10 mouse cellular contexts compared by ENCODE assay signal in the genomic region with DNA sequence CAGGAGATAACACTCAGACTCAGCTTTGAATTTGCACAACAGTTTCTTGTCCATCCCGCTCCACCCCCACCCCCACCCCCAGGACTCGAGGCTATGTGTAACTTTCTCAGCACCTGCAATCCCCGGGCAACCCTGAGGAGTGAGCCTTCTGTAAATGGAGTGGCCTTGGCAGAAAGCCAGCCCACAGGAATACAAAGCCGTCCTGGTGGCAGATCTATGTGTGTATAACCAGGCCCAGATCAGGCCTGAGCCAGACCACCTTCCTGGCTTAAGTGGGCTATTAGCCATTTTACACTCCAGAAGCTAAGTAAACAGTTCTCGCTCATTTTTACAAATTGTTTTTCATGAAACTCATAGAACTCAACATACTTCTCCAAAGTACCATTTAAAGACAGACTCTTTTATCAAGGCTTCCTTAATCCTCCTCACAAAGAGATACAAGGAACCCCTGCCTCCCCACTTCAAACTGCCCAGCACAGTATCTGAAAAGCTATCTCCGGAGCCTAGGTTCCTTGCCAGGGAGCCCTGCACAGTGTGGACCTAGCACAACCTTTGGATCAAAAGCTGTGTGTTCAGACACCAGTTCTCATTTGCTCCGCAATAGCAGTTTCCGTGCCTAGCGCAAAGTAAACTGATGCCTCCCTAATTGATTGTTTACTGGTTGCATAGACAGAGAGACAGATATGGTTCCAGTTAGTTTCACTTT. TPM values are rescaled to one million over a fixed set of nuclear protein-coding genes. Genes with fewer than 3 reads are reported as not detected.
A peak's percentile ranks its signal among the peaks of the same experiment; 100 is the strongest.
DNase-seq lines count a peak whose midpoint lies in the region; ATAC-seq and TF ChIP-seq lines count a peak whose summit lies in the region.
"Had no signal": no experiment of that assay in that cellular context is flagged by ENCODE, and none has a peak within 500 bp of the region (broad histone marks: within the 10 kb centered on the region; RNA-seq: fewer than 3 reads in every experiment).

No protein-coding gene starts in this region.

- no peak for TF ChIP-seq CTCF in brain, embryonic 14.5 days (IDR thresholded peaks at IDR 0.05; ENCODE audit: borderline replicate concordance, extremely low read depth, insufficient read depth, insufficient read length)

- no peaks in the 10 kb centered on the region for H3K27me3 ChIP-seq in embryonic facial prominence, embryonic 11.5 days (ENCODE audit: control insufficient read depth, insufficient read depth, low read length)
- H3K27me3 ChIP-seq in embryonic facial prominence, embryonic 10.5 days (replicated peaks; ENCODE audit: low read depth, poor library complexity, severe bottlenecking) = no peaks in the 10 kb centered on the region
- H3K27me3 ChIP-seq in intestine, embryonic 15.5 days (replicated peaks) = no peaks in the 10 kb centered on the region
- no peaks in the 10 kb centered on the region for H3K27me3 ChIP-seq in lung, embryonic 16.5 days (ENCODE audit: control insufficient read depth, insufficient read depth, low read depth, low read length)
- H3K27me3 ChIP-seq: Patski had no signal

- ATAC-seq in embryonic facial prominence, embryonic 11.5 days (replicated peaks; ENCODE audit: insufficient number of reproducible peaks, low FRiP score, low TSS enrichment, low read depth) = no peak
- ATAC-seq in intestine, embryonic 15.5 days = peak; percentile 76
- peak; percentile 91 for ATAC-seq in lung, embryonic 16.5 days (ENCODE audit: low read depth)
- ATAC-seq: Patski had no signal

- no peak overlapping the region for H3K9ac ChIP-seq in embryonic facial prominence, embryonic 11.5 days (replicated peaks; ENCODE audit: low read length)
- H3K9ac ChIP-seq in intestine, embryonic 15.5 days = no peak overlapping the region
- no peak overlapping the region for H3K9ac ChIP-seq in lung, embryonic 16.5 days (ENCODE audit: low read length)

- no peaks in the 10 kb centered on the region for H3K36me3 ChIP-seq in embryonic facial prominence, embryonic 11.5 days (replicated peaks; ENCODE audit: control insufficient read depth, insufficient read depth, low read depth, low read length)
- peaks cover 17% of the 10 kb centered on the region for H3K36me3 ChIP-seq in embryonic facial prominence, embryonic 10.5 days (replicated peaks)
- H3K36me3 ChIP-seq in intestine, embryonic 15.5 days = no peaks in the 10 kb centered on the region
- peaks cover 4% of the 10 kb centered on the region; the same call in 1 of the 2 replicates for H3K36me3 ChIP-seq in lung, embryonic 16.5 days (ENCODE audit: control insufficient read depth, insufficient read depth, low read length)

- no peak for TF ChIP-seq POLR2A in brain, embryonic 14.5 days (IDR thresholded peaks at IDR 0.05; ENCODE audit: borderline replicate concordance, extremely low read depth, insufficient read depth, insufficient read length, poor library complexity, severe bottlenecking)

- H3K4me3 ChIP-seq in embryonic facial prominence, embryonic 11.5 days (ENCODE audit: low read depth, low read length) = no peak overlapping the region
- no peak overlapping the region for H3K4me3 ChIP-seq in embryonic facial prominence, embryonic 10.5 days
- no peak overlapping the region for H3K4me3 ChIP-seq in intestine, embryonic 15.5 days (replicated peaks)
- H3K4me3 ChIP-seq in lung, embryonic 16.5 days (ENCODE audit: low read length) = no peak overlapping the region

- no peak overlapping the region for H3K27ac ChIP-seq in embryonic facial prominence, embryonic 11.5 days (replicated peaks; ENCODE audit: low read depth, low read length)
- no peak overlapping the region for H3K27ac ChIP-seq in embryonic facial prominence, embryonic 10.5 days (replicated peaks)
- H3K27ac ChIP-seq in intestine, embryonic 15.5 days = peak overlapping the region; percentile 29; the same call in 1 of the 2 replicates
- H3K27ac ChIP-seq in lung, embryonic 16.5 days (ENCODE audit: low read length) = peak overlapping the region; percentile 84

- H3K4me1 ChIP-seq in embryonic facial prominence, embryonic 11.5 days (ENCODE audit: control insufficient read depth, insufficient read depth, low read length) = peaks cover 1% of the 10 kb centered on the region; the same call in 1 of the 2 replicates
- H3K4me1 ChIP-seq in embryonic facial prominence, embryonic 10.5 days = peaks cover 27% of the 10 kb centered on the region
- H3K4me1 ChIP-seq in intestine, embryonic 15.5 days (replicated peaks) = peaks cover 29% of the 10 kb centered on the region
- H3K4me1 ChIP-seq in lung, embryonic 16.5 days (replicated peaks; ENCODE audit: control insufficient read depth, insufficient read depth, low read length) = peaks cover 22% of the 10 kb centered on the region

- intact Hi-C loops in left cerebral cortex, postnatal 25 days (cut with DNase I) = no loop called here

- H3K9me3 ChIP-seq in embryonic facial prominence, embryonic 11.5 days (replicated peaks; ENCODE audit: control insufficient read depth, low read length) = no peaks in the 10 kb centered on the region
- H3K9me3 ChIP-seq in embryonic facial prominence, embryonic 10.5 days = no peaks in the 10 kb centered on the region
- no peaks in the 10 kb centered on the region for H3K9me3 ChIP-seq in intestine, embryonic 15.5 days
- H3K9me3 ChIP-seq in lung, embryonic 16.5 days (ENCODE audit: control insufficient read depth, low read length) = no peaks in the 10 kb centered on the region

- peak; percentile 63 for DNase-seq in embryonic facial prominence, embryonic 11.5 days (ENCODE audit: low spot score)
- no peak for DNase-seq in embryonic facial prominence, embryonic 10.5 days (ENCODE audit: low spot score)
- DNase-seq in 3T3-L1 (ENCODE audit: low read depth, low spot score) = peak; percentile 33
- DNase-seq in brain, embryonic 14.5 days (ENCODE audit: low read depth) = peak; percentile 88
- DNase-seq in left cerebral cortex, postnatal 25 days (ENCODE audit: low spot score in 2 of 2) = no peak
- DNase-seq in gastrocnemius, adult 8-10 months (ENCODE audit: low spot score in 2 of 2) = no peak

- WGBS in embryonic facial prominence, embryonic 11.5 days = 61% methylated on average over 9 of the region's 9 CpGs
- WGBS in embryonic facial prominence, embryonic 10.5 days = 67% methylated on average over 9 of the region's 9 CpGs
- WGBS in intestine, embryonic 15.5 days = 29% methylated on average over 9 of the region's 9 CpGs
- WGBS in lung, embryonic 16.5 days = 33% methylated on average over 9 of the region's 9 CpGs

- no peak overlapping the region for H3K4me2 ChIP-seq in embryonic facial prominence, embryonic 11.5 days (ENCODE audit: low read depth, low read length)
- no peak overlapping the region for H3K4me2 ChIP-seq in intestine, embryonic 15.5 days (replicated peaks)
- 0 out of 2 replicates have a peak overlapping the region, but pooled peaks have one; percentile 5 for H3K4me2 ChIP-seq in lung, embryonic 16.5 days (ENCODE audit: low read depth, low read length)

RNA-seq across cellular contexts. Expression of a gene that starts 7.7 kb away (rescaled TPM):
- 13.5 and 14.5 TPM in 2 replicates for polyA plus RNA-seq in embryonic facial prominence, embryonic 11.5 days (2014; fragmentation: Nextera tagmentation; extraction: Ambion mirVana)
- 17.2 and 17.6 TPM in 2 replicates for polyA plus RNA-seq in embryonic facial prominence, embryonic 10.5 days (2016; fragmentation: Nextera tagmentation; extraction: Ambion mirVana)
- 6.8 and 7.1 TPM in 2 replicates for polyA plus RNA-seq in brain, embryonic 14.5 days (2012; rRNA removed)
- 13.2 and 15.6 TPM in 2 replicates for polyA plus RNA-seq in intestine, embryonic 15.5 days (2015; fragmentation: Nextera tagmentation; extraction: Ambion mirVana)
- 20.4 and 21.6 TPM in 2 replicates for polyA plus RNA-seq in lung, embryonic 16.5 days (2015; fragmentation: Nextera tagmentation; extraction: Ambion mirVana)
- 10 to 100 TPM; 13.0 to 18.2 TPM for total RNA-seq in left cerebral cortex, postnatal 25 days (2021)
- total RNA-seq in gastrocnemius, adult 8-10 months (2022) = 1 to 10 TPM; 2.5 to 4.5 (median 3.1) TPM

RNA-seq across cellular contexts. Expression of a gene that starts 11.0 kb away (rescaled TPM):
- 20.1 and 22.2 TPM in 2 replicates for polyA plus RNA-seq in embryonic facial prominence, embryonic 11.5 days (2014; fragmentation: Nextera tagmentation; extraction: Ambion mirVana)
- polyA plus RNA-seq in embryonic facial prominence, embryonic 10.5 days (2016; fragmentation: Nextera tagmentation; extraction: Ambion mirVana) = 28.4 and 30.2 TPM in 2 replicates
- polyA plus RNA-seq in brain, embryonic 14.5 days (2012; rRNA removed) = 123 and 145 TPM in 2 replicates
- polyA plus RNA-seq in intestine, embryonic 15.5 days (2015; fragmentation: Nextera tagmentation; extraction: Ambion mirVana) = 21.3 and 21.4 TPM in 2 replicates
- polyA plus RNA-seq in lung, embryonic 16.5 days (2015; fragmentation: Nextera tagmentation; extraction: Ambion mirVana) = 28.7 and 28.8 TPM in 2 replicates
- 10 to 100 TPM; 64.3 to 71.4 TPM for total RNA-seq in left cerebral cortex, postnatal 25 days (2021)
- 10 to 100 TPM in 2 of 4 experiments, 1 to 10 TPM in 2; 8.6 to 10.8 (median 9.8) TPM for total RNA-seq in gastrocnemius, adult 8-10 months (2022)

RNA-seq across cellular contexts. Expression of a gene that starts 37.8 kb away (rescaled TPM):
- polyA plus RNA-seq in embryonic facial prominence, embryonic 11.5 days (2014; fragmentation: Nextera tagmentation; extraction: Ambion mirVana) = 5.4 and 5.8 TPM in 2 replicates
- 1.5 and 2.2 TPM in 2 replicates for polyA plus RNA-seq in embryonic facial prominence, embryonic 10.5 days (2016; fragmentation: Nextera tagmentation; extraction: Ambion mirVana)
- polyA plus RNA-seq in brain, embryonic 14.5 days (2012; rRNA removed) = 364 and 418 TPM in 2 replicates
- polyA plus RNA-seq in intestine, embryonic 15.5 days (2015; fragmentation: Nextera tagmentation; extraction: Ambion mirVana) = 1.3 and 1.4 TPM in 2 replicates
- 0.25 and 0.38 TPM in 2 replicates for polyA plus RNA-seq in lung, embryonic 16.5 days (2015; fragmentation: Nextera tagmentation; extraction: Ambion mirVana)
- 10 to 100 TPM; 72.2 to 76.7 TPM for total RNA-seq in left cerebral cortex, postnatal 25 days (2021)
- total RNA-seq in gastrocnemius, adult 8-10 months (2022) = 1 to 10 TPM; 1.4 to 2.9 (median 1.8) TPM
- polyA plus RNA-seq: liver, embryonic 16.5 days had no signal

RNA-seq across cellular contexts. Expression of a gene that starts 37.8 kb away (rescaled TPM):
- 24.6 and 26.7 TPM in 2 replicates for polyA plus RNA-seq in embryonic facial prominence, embryonic 11.5 days (2014; fragmentation: Nextera tagmentation; extraction: Ambion mirVana)
- polyA plus RNA-seq in embryonic facial prominence, embryonic 10.5 days (2016; fragmentation: Nextera tagmentation; extraction: Ambion mirVana) = 13.8 and 18.2 TPM in 2 replicates
- polyA plus RNA-seq in brain, embryonic 14.5 days (2012; rRNA removed) = 57.7 and 67.1 TPM in 2 replicates
- 83.4 and 84.8 TPM in 2 replicates for polyA plus RNA-seq in intestine, embryonic 15.5 days (2015; fragmentation: Nextera tagmentation; extraction: Ambion mirVana)
- polyA plus RNA-seq in lung, embryonic 16.5 days (2015; fragmentation: Nextera tagmentation; extraction: Ambion mirVana) = 79.4 and 79.9 TPM in 2 replicates
- 10 to 100 TPM; 14.9 to 15.2 TPM for total RNA-seq in left cerebral cortex, postnatal 25 days (2021)
- total RNA-seq in gastrocnemius, adult 8-10 months (2022) = 10 to 100 TPM in 3 of 4 experiments, 1 to 10 TPM in 1; 9.8 to 15.7 (median 13.1) TPM

Comparison
In these comparisons a context has a peak if more than half of its experiments do, and no peak if none do; other contexts are left out.
1. DNase-seq: peak in embryonic facial prominence, embryonic 11.5 days (single experiment), 3T3-L1 (single experiment) and brain, embryonic 14.5 days (single experiment); none in embryonic facial prominence, embryonic 10.5 days (single experiment), left cerebral cortex, postnatal 25 days (0 of 2) and gastrocnemius, adult 8-10 months (0 of 2).
2. H3K27ac ChIP-seq: peak in intestine, embryonic 15.5 days (single experiment) and lung, embryonic 16.5 days (single experiment); none in embryonic facial prominence, embryonic 11.5 days (single experiment) and embryonic facial prominence, embryonic 10.5 days (single experiment).
3. RNA of a gene that starts 37.8 kb away (polyA plus RNA-seq): 364 to 418 TPM in brain, embryonic 14.5 days; 5.4 to 5.8 TPM in embryonic facial prominence, embryonic 11.5 days, 1.5 to 2.2 TPM in embryonic facial prominence, embryonic 10.5 days, 1.3 to 1.4 TPM in intestine, embryonic 15.5 days and 0.25 to 0.38 TPM in lung, embryonic 16.5 days; every median in the first group is over 10 times any median in the second.